Comparison of ENCODE assay signal across 24 mouse cellular contexts in the genomic region with DNA sequence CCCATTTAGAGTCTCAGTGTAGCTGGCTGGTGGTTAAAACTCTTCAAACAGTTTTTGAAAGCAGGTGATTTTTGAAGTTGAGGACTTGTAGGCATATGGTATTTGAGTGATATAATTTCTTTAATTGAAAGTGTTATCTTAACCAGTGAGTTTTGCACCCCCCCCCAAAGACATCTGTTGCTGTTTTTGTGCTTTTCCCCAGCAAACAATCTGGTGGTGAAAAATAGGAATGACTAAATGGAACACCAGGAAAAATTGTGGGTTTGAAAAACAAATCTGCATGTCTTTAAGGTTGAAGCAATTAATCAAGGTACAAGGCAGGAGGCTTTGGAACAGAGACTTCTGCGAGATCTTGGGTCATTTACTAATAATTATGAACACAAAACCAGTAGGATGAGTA.
"Had no signal": no experiment of that assay in that cellular context is flagged by ENCODE, and none has a peak within 500 bp of the region (broad histone marks: within the 10 kb centered on the region; RNA-seq: fewer than 3 reads in every experiment).

No protein-coding gene starts in this region.

- H3K27ac ChIP-seq: heart, adult 2 months; hindbrain, embryonic 10.5 days; hindbrain, embryonic 12.5 days; hindbrain, embryonic 14.5 days; intestine, embryonic 15.5 days; left cerebral cortex, adult 2 months; limb, embryonic 13.5 days; limb, embryonic 15.5 days; liver, embryonic 12.5 days; liver, embryonic 14.5 days had no signal

- H3K4me2 ChIP-seq: heart, embryonic 11.5 days; hindbrain, embryonic 12.5 days; hindbrain, embryonic 14.5 days; intestine, embryonic 15.5 days; limb, embryonic 13.5 days; limb, embryonic 15.5 days; liver, embryonic 12.5 days had no signal

- H3K36me3 ChIP-seq: hindbrain, embryonic 10.5 days; hindbrain, embryonic 12.5 days; intestine, embryonic 15.5 days; limb, embryonic 13.5 days; limb, embryonic 15.5 days; liver, embryonic 12.5 days had no signal

- H3K27me3 ChIP-seq: hindbrain, embryonic 12.5 days; intestine, embryonic 15.5 days; limb, embryonic 13.5 days; limb, embryonic 15.5 days had no signal

- H3K9ac ChIP-seq: hindbrain, embryonic 12.5 days; hindbrain, embryonic 14.5 days; intestine, embryonic 15.5 days; limb, embryonic 13.5 days; limb, embryonic 15.5 days; liver, embryonic 12.5 days; liver, embryonic 14.5 days had no signal

- H3K4me3 ChIP-seq: heart, adult 2 months; hindbrain, embryonic 10.5 days; hindbrain, embryonic 12.5 days; intestine, embryonic 15.5 days; left cerebral cortex, adult 2 months; limb, embryonic 13.5 days; limb, embryonic 15.5 days; liver, embryonic 12.5 days had no signal

- ATAC-seq: hindbrain, embryonic 16.5 days; inflammation-experienced regulatory T-cells, adult 6 months; intestine, embryonic 15.5 days; intestine, postnatal 0 days; liver, embryonic 12.5 days had no signal

- H3K4me1 ChIP-seq: intestine, embryonic 15.5 days; limb, embryonic 13.5 days; limb, embryonic 15.5 days; liver, embryonic 12.5 days had no signal

- H3K9me3 ChIP-seq: hindbrain, embryonic 10.5 days; hindbrain, embryonic 12.5 days; intestine, embryonic 15.5 days; limb, embryonic 13.5 days; limb, embryonic 15.5 days; liver, embryonic 12.5 days had no signal

- DNase-seq: gastrocnemius, postnatal 14 days; gastrocnemius, postnatal 36 days; heart, adult 2 months; heart, postnatal 10 days; heart, postnatal 4 days; kidney, adult 18-20 months; kidney, adult 8-10 months; kidney, postnatal 10 days; kidney, postnatal 25 days; kidney, postnatal 4 days; left cerebral cortex, postnatal 4 days had no signal
